Mouse (Mus musculus): ENCODE data around the gene Gm20517. TPM values are rescaled to one million over a fixed set of nuclear protein-coding genes. Genes with fewer than 3 reads are reported as not detected.

Gm20517 gene
- polyA plus RNA-seq, 1 experiment = not detected

GRCm38 (mm10) chr17:47721183-47721582, 109.8 kb downstream of the Gm20517 start:
- H3K27ac ChIP-seq (ENCODE audit: insufficient read depth, low read depth, low read length) = no peak overlapping the region
- no peaks in the 10 kb centered on the region for H3K4me1 ChIP-seq (ENCODE audit: control insufficient read depth, insufficient read depth, low read length)
- WGBS = 71% methylated on average over 4 of the region's 4 CpGs
- no peak overlapping the region for H3K4me3 ChIP-seq (ENCODE audit: insufficient read depth, low read depth, low read length)
- TF ChIP-seq CTCF (IDR thresholded peaks at IDR 0.05; ENCODE audit: insufficient read depth, low read depth, low read length) = no peak
- TF ChIP-seq POLR2A (IDR thresholded peaks at IDR 0.05; ENCODE audit: insufficient read depth, low read depth, low read length) = no peak

- H3K27ac ChIP-seq (ENCODE audit: insufficient read depth, low read depth, low read length) = no peak within 1 kb of the TSS
- no peak for TF ChIP-seq CTCF (IDR thresholded peaks at IDR 0.05; ENCODE audit: insufficient read depth, low read depth, low read length)
- no peak for TF ChIP-seq POLR2A (IDR thresholded peaks at IDR 0.05; ENCODE audit: insufficient read depth, low read depth, low read length)
- no peaks in the 10 kb centered on the region for H3K4me1 ChIP-seq (ENCODE audit: control insufficient read depth, insufficient read depth, low read length)
- WGBS = 88% methylated on average over 11 of the region's 11 CpGs
- no peak within 1 kb of the TSS for H3K4me3 ChIP-seq (ENCODE audit: insufficient read depth, low read depth, low read length)
Measured at GRCm38 (mm10) chr17:47726566-47726965, 115.2 kb downstream of the Gm20517 start, which contains the start of gene Pgc. Gene Pgc (plus strand): TSS chr17:47726842.

- 58% methylated on average over 24 of the region's 24 CpGs for WGBS
- no peak overlapping the region for H3K4me3 ChIP-seq (ENCODE audit: insufficient read depth, low read depth, low read length)
- no peak overlapping the region for H3K27ac ChIP-seq (ENCODE audit: insufficient read depth, low read depth, low read length)
- H3K4me1 ChIP-seq (ENCODE audit: control insufficient read depth, insufficient read depth, low read length) = no peaks in the 10 kb centered on the region
- TF ChIP-seq CTCF (IDR thresholded peaks at IDR 0.05; ENCODE audit: insufficient read depth, low read depth, low read length) (no peak), POLR2A (IDR thresholded peaks at IDR 0.05; ENCODE audit: insufficient read depth, low read depth, low read length) (no peak)
Measured at GRCm38 (mm10) chr17:47730633-47731575, 119.5 kb downstream of the Gm20517 start.

Other genes starting within 250 kb of the Gm20517 start
- not detected in 2 replicates for gene Mrps10, start 242.7 kb upstream of the Gm20517 start, polyA plus RNA-seq (2012; ENCODE audit: insufficient read depth, insufficient read length, low replicate concordance, missing spikeins)
- not detected in 2 replicates for gene Guca1b, start 226.2 kb upstream of the Gm20517 start, polyA plus RNA-seq (2012; ENCODE audit: insufficient read depth, insufficient read length, low replicate concordance, missing spikeins)
- gene Guca1a, start 211.0 kb upstream of the Gm20517 start, polyA plus RNA-seq (2012; ENCODE audit: insufficient read depth, insufficient read length, low replicate concordance, missing spikeins) = not detected in 2 replicates
- gene AI661453, start 175.0 kb upstream of the Gm20517 start, polyA plus RNA-seq (2012; ENCODE audit: insufficient read depth, insufficient read length, low replicate concordance, missing spikeins) = not detected in 2 replicates
- gene 1700001C19Rik, start 174.2 kb upstream of the Gm20517 start, polyA plus RNA-seq (2012; ENCODE audit: insufficient read depth, insufficient read length, low replicate concordance, missing spikeins) = not detected in 2 replicates
- not detected in 2 replicates for gene Taf8, start 109.3 kb upstream of the Gm20517 start, polyA plus RNA-seq (2012; ENCODE audit: insufficient read depth, insufficient read length, low replicate concordance, missing spikeins)
- 292 and 423 TPM in 2 replicates for gene Ccnd3, start 106.5 kb upstream of the Gm20517 start, polyA plus RNA-seq (2012; ENCODE audit: insufficient read depth, insufficient read length, low replicate concordance, missing spikeins)
- not detected in 2 replicates for gene Bysl, start 97 bp upstream of the Gm20517 start, polyA plus RNA-seq (2012; ENCODE audit: insufficient read depth, insufficient read length, low replicate concordance, missing spikeins)
- gene Med20, start within 50 bp of the Gm20517 start, polyA plus RNA-seq (2012; ENCODE audit: insufficient read depth, insufficient read length, low replicate concordance, missing spikeins) = not detected in 2 replicates
- gene Usp49, start 19.1 kb downstream of the Gm20517 start, polyA plus RNA-seq (2012; ENCODE audit: insufficient read depth, insufficient read length, low replicate concordance, missing spikeins) = not detected in 2 replicates
- not detected in 2 replicates for gene Tomm6, start 76.8 kb downstream of the Gm20517 start, polyA plus RNA-seq (2012; ENCODE audit: insufficient read depth, insufficient read length, low replicate concordance, missing spikeins)
- gene Frs3, start 77.4 kb downstream of the Gm20517 start, polyA plus RNA-seq (2012; ENCODE audit: insufficient read depth, insufficient read length, low replicate concordance, missing spikeins) = not detected in 2 replicates
- not detected in 2 replicates for gene Gm21981, start 82.9 kb downstream of the Gm20517 start, polyA plus RNA-seq (2012; ENCODE audit: insufficient read depth, insufficient read length, low replicate concordance, missing spikeins)
- not detected in 2 replicates for gene Prickle4, start 83.1 kb downstream of the Gm20517 start, polyA plus RNA-seq (2012; ENCODE audit: insufficient read depth, insufficient read length, low replicate concordance, missing spikeins)
- gene Pgc, start 115.3 kb downstream of the Gm20517 start, polyA plus RNA-seq (2012; ENCODE audit: insufficient read depth, insufficient read length, low replicate concordance, missing spikeins) = not detected in 2 replicates
- not detected in 2 replicates for gene Tfeb, start 125.4 kb downstream of the Gm20517 start, polyA plus RNA-seq (2012; ENCODE audit: insufficient read depth, insufficient read length, low replicate concordance, missing spikeins)
- gene Mdfi, start 223.1 kb downstream of the Gm20517 start, polyA plus RNA-seq (2012; ENCODE audit: insufficient read depth, insufficient read length, low replicate concordance, missing spikeins) = not detected in 2 replicates